Mouse (Mus musculus) C2C12 (cell line): ENCODE results near the gene Plekhg1.

ENCODE experiments used
- CEBPB ChIP-seq: IDR thresholded peaks from one replicate; pipeline ENCODE4 v1.6.1; 2011; ENCODE audit warnings: low read depth, mild to moderate bottlenecking, control low read depth, moderate library complexity
- CTCF ChIP-seq: IDR thresholded peaks from one replicate; pipeline ENCODE4 v1.5.1; 2011; ENCODE audit not compliant: control insufficient read depth, insufficient read depth, insufficient read length
- MYOG ChIP-seq: IDR thresholded peaks from one replicate; pipeline ENCODE4 v1.6.1; 2011; ENCODE audit not compliant: control insufficient read depth, insufficient read length; ENCODE audit errors: extremely low read depth
- USF1 ChIP-seq: IDR thresholded peaks from one replicate; pipeline ENCODE4 v1.6.1; 2011; ENCODE audit warnings: low read depth, mild to moderate bottlenecking, control low read depth, moderate library complexity

- TF ChIP-seq CTCF (no peak), CEBPB (no peak), MYOG (no peak), USF1 (no peak)
Measured at GRCm38 (mm10) chr10:3761992-3762391, 21.8 kb downstream of the Plekhg1 start.
